Mouse (Mus musculus) heart, embryonic 11.5 days (tissue): ENCODE measurements around the gene Klhl33. TPM values are rescaled to one million over a fixed set of nuclear protein-coding genes. Genes with fewer than 3 reads are reported as not detected.
"Not testable (repeated sequence)": the region's sequence is repeated elsewhere in the genome, so short reads cannot be mapped to it uniquely, and the experiment has no call there.

ENCODE experiments used
- ATAC-seq: fragments of 200-750 bp; cut with Nextera tagmentation; replicated peaks from 2 replicates; pipeline ENCODE4 v1.8.0; 2017; ENCODE audit warnings: moderate library complexity; ENCODE audit not compliant: insufficient number of reproducible peaks, low FRiP score, low TSS enrichment
- H3K27ac ChIP-seq: fragments of 300-500 bp; sonication (generic); 2 replicates; pipeline ENCODE4 v1.5.1; 2014; ENCODE audit warnings: mild to moderate bottlenecking, low read depth, low read length
- H3K27me3 ChIP-seq: fragments of 300-500 bp; sonication (generic); 2 replicates; pipeline ENCODE4 v1.6.1; 2014; ENCODE audit warnings: mild to moderate bottlenecking, low read length, mixed read lengths; ENCODE audit not compliant: control insufficient read depth, insufficient read depth
- H3K36me3 ChIP-seq: fragments of 300-500 bp; sonication (generic); 2 replicates; pipeline ENCODE4 v1.6.1; 2014; ENCODE audit warnings: mild to moderate bottlenecking, low read length, moderate library complexity, mixed read lengths; ENCODE audit not compliant: control insufficient read depth, insufficient read depth
- H3K4me1 ChIP-seq: fragments of 300-500 bp; sonication (generic); 2 replicates; pipeline ENCODE4 v1.6.1; 2014; ENCODE audit warnings: low read length; ENCODE audit not compliant: control insufficient read depth, insufficient read depth
- H3K4me2 ChIP-seq: fragments of 300-500 bp; sonication (generic); 2 replicates; pipeline ENCODE4 v1.6.1; 2014; ENCODE audit warnings: mild to moderate bottlenecking, moderate library complexity
- H3K4me3 ChIP-seq: fragments of 300-500 bp; sonication (generic); 2 replicates; pipeline ENCODE4 v1.5.1; 2014; ENCODE audit warnings: low read depth, low read length
- H3K9ac ChIP-seq: fragments of 300-500 bp; sonication (generic); 2 replicates; pipeline ENCODE4 v1.6.1; 2014; ENCODE audit warnings: mild to moderate bottlenecking, low read depth, low read length, moderate library complexity
- H3K9me3 ChIP-seq: fragments of 300-500 bp; sonication (generic); replicated peaks from 2 replicates; pipeline ENCODE4 v1.6.1; 2016; ENCODE audit warnings: low read length; ENCODE audit not compliant: control insufficient read depth
- WGBS: fragments of 180-500 bp; shearing (Covaris S2); extraction: QIAGEN DNeasy Blood & Tissue Kit; methylation state at CpG from one replicate; pipeline ENCODE4 v1.1.7; 2014; ENCODE audit not compliant: insufficient replicate concordance; 5-methylcytosine and 5-hydroxymethylcytosine counted together
- polyA plus RNA-seq: library from polyadenylated mRNA; unstranded; fragments of >200 nt; fragmentation: Nextera tagmentation; extraction: Ambion mirVana; gene quantifications from 2 replicates; pipeline ENCODE4 v1.2.1, GENCODE M21; 2014

The Klhl33 gene
- 0.11 TPM in 1 of 2 replicates, not detected in the other for polyA plus RNA-seq

- Histone ChIP-seq H3K4me2 (peak within 1 kb of the TSS; percentile 92), H3K36me3 (no peaks in the 10 kb centered on the region), H3K4me3 (peak within 1 kb of the TSS; percentile 48), H3K4me1 (0 out of 2 replicates have a peak, but pooled peaks cover 9% of the 10 kb centered on the region), H3K27me3 (peaks cover 3% of the 10 kb centered on the region; the same call in 1 of the 2 replicates), H3K9ac (peak within 1 kb of the TSS; percentile 63), H3K9me3 (no peaks in the 10 kb centered on the region), H3K27ac (no peak within 1 kb of the TSS)
- no peak for ATAC-seq
- WGBS: 39% methylated on average over 7 of the region's 7 CpGs
Measured at GRCm38 (mm10) chr14:50897374-50897765, at the start of gene Klhl33. Gene Klhl33 (minus strand): TSS chr14:50897507.

GRCm38 (mm10) chr14:50945526-50945925, 48.2 kb upstream of the Klhl33 start:
- not testable (repeated sequence) for H3K9me3 ChIP-seq, H3K27me3 ChIP-seq, H3K4me1 ChIP-seq, ATAC-seq, H3K36me3 ChIP-seq, H3K27ac ChIP-seq, H3K9ac ChIP-seq
- Histone ChIP-seq H3K4me2 (peak overlapping the region; percentile 66), H3K4me3 (peak overlapping the region; percentile 52)
- 37% methylated on average over 3 of the region's 3 CpGs for WGBS

GRCm38 (mm10) chr14:50945081-50945480, 47.8 kb upstream of the Klhl33 start:
- not testable (repeated sequence) for H3K36me3 ChIP-seq, H3K27me3 ChIP-seq, H3K9me3 ChIP-seq, H3K4me1 ChIP-seq, ATAC-seq
- peak overlapping the region; percentile 52 for H3K4me3 ChIP-seq
- peak overlapping the region; percentile 66 for H3K4me2 ChIP-seq
- peak overlapping the region; percentile 71 for H3K9ac ChIP-seq
- 9% methylated on average over 6 of the region's 6 CpGs for WGBS
- H3K27ac ChIP-seq: peak overlapping the region; percentile 85

- H3K27me3 ChIP-seq, H3K36me3 ChIP-seq, H3K4me1 ChIP-seq, H3K9me3 ChIP-seq: not testable (repeated sequence)
- peak overlapping the region; percentile 85 for H3K27ac ChIP-seq
- under 1% methylated on average over 14 of the region's 15 CpGs for WGBS
- peak overlapping the region; percentile 52 for H3K4me3 ChIP-seq
- H3K9ac ChIP-seq: peak overlapping the region; percentile 71
- peak overlapping the region; percentile 66 for H3K4me2 ChIP-seq
- ATAC-seq: peak; percentile 90
Measured at GRCm38 (mm10) chr14:50944668-50945033, 47.3 kb upstream of the Klhl33 start.

GRCm38 (mm10) chr14:50943932-50944667, 46.8 kb upstream of the Klhl33 start, which contains the start of gene Gm49342:
Gene Gm49342 (plus strand): TSS chr14:50944517.
- peak; percentile 97 for ATAC-seq
- H3K9ac ChIP-seq: peak within 1 kb of the TSS; percentile 71
- H3K4me1 ChIP-seq: no peaks in the 10 kb centered on the region
- H3K36me3 ChIP-seq: no peaks in the 10 kb centered on the region
- H3K27ac ChIP-seq: peak within 1 kb of the TSS; percentile 85
- peak within 1 kb of the TSS; percentile 66 for H3K4me2 ChIP-seq
- H3K27me3 ChIP-seq: no peaks in the 10 kb centered on the region
- no peaks in the 10 kb centered on the region for H3K9me3 ChIP-seq
- WGBS: 15% methylated on average over 31 of the region's 31 CpGs
- H3K4me3 ChIP-seq: peak within 1 kb of the TSS; percentile 52

- WGBS: 36% methylated on average over 2 of the region's 2 CpGs
- H3K4me3 ChIP-seq: no peak overlapping the region
- no peaks in the 10 kb centered on the region for H3K36me3 ChIP-seq
- no peaks in the 10 kb centered on the region for H3K27me3 ChIP-seq
- H3K4me1 ChIP-seq: no peaks in the 10 kb centered on the region
- H3K27ac ChIP-seq: no peak overlapping the region
- H3K9me3 ChIP-seq: no peaks in the 10 kb centered on the region
- no peak overlapping the region for H3K4me2 ChIP-seq
- ATAC-seq: no peak
- no peak overlapping the region for H3K9ac ChIP-seq
Measured at GRCm38 (mm10) chr14:50938940-50939339, 41.6 kb upstream of the Klhl33 start.

- Histone ChIP-seq H3K9ac (no peak overlapping the region), H3K27ac (no peak overlapping the region), H3K27me3 (no peaks in the 10 kb centered on the region), H3K9me3 (no peaks in the 10 kb centered on the region), H3K4me1 (no peaks in the 10 kb centered on the region), H3K4me3 (no peak overlapping the region), H3K4me2 (no peak overlapping the region), H3K36me3 (no peaks in the 10 kb centered on the region)
- 83% methylated on average over 3 of the region's 3 CpGs for WGBS
- no peak for ATAC-seq
Measured at GRCm38 (mm10) chr14:50938119-50938908, 41.0 kb upstream of the Klhl33 start.

GRCm38 (mm10) chr14:50936649-50937048, 39.3 kb upstream of the Klhl33 start:
- Histone ChIP-seq H3K4me3 (no peak overlapping the region), H3K27ac (no peak overlapping the region), H3K9me3 (no peaks in the 10 kb centered on the region), H3K4me2 (no peak overlapping the region), H3K9ac (no peak overlapping the region), H3K36me3 (no peaks in the 10 kb centered on the region), H3K27me3 (no peaks in the 10 kb centered on the region), H3K4me1 (no peaks in the 10 kb centered on the region)
- 62% methylated on average over 1 of the region's 1 CpGs for WGBS
- ATAC-seq: no peak
